Mouse (Mus musculus): Measurements from ENCODE around the gene Glipr2. TPM values are rescaled to one million over a fixed set of nuclear protein-coding genes. Genes with fewer than 3 reads are reported as not detected.

Gene Glipr2
- polyA plus RNA-seq (2014; fragmentation: Illumina TruSeq; extraction: RNeasy Lipid Tissue Mini Kit (QIAGEN cat#74804); ENCODE audit: low read depth, low replicate concordance) = 2.2 TPM

GRCm38 (mm10) chr4:43957292-43957845 is at the start of gene Glipr2:
TSS of gene Glipr2 (plus strand) at chr4:43957401.

DNA sequence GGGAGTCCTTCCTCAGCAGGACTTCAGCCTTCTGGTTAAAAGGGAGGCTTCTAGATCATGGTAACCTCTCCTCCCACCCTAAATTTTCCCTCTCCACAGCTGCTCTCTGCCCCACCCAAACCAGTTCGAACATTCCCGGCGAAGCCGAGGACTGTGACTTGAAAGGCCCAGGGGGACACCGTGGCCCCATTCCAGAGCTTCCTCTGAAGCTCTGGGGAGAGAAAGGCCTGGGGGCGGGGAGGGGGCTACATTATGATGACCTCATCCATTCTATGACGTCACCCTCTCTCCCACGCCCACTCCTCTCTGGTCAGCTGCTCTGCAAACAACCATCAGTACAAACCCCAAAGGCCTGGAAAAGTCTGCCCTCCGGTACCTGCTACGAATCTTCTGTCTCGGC is 26.0 kb downstream of the Glipr2 start, which contains the start of gene Ccin:
Gene Ccin (plus strand): TSS at position 303 of the 400 bp plus-strand sequence.

GRCm38 (mm10) chr4:44004126-44004525 is 46.9 kb downstream of the Glipr2 start, which contains the start of gene Clta:
TSS of gene Clta (plus strand) at chr4:44004452.

Other genes with a start within 250 kb of the Glipr2 start
- gene Olfr71, start 247.1 kb upstream of the Glipr2 start, polyA plus RNA-seq (2014; fragmentation: Illumina TruSeq; extraction: RNeasy Lipid Tissue Mini Kit (QIAGEN cat#74804); ENCODE audit: low read depth, low replicate concordance) = not detected
- not detected for gene Hrct1, start 230.2 kb upstream of the Glipr2 start, polyA plus RNA-seq (2014; fragmentation: Illumina TruSeq; extraction: RNeasy Lipid Tissue Mini Kit (QIAGEN cat#74804); ENCODE audit: low read depth, low replicate concordance)
- gene Spaar, start 227.4 kb upstream of the Glipr2 start, polyA plus RNA-seq (2014; fragmentation: Illumina TruSeq; extraction: RNeasy Lipid Tissue Mini Kit (QIAGEN cat#74804); ENCODE audit: low read depth, low replicate concordance) = not detected
- not detected for gene Olfr159, start 186.4 kb upstream of the Glipr2 start, polyA plus RNA-seq (2014; fragmentation: Illumina TruSeq; extraction: RNeasy Lipid Tissue Mini Kit (QIAGEN cat#74804); ENCODE audit: low read depth, low replicate concordance)
- not detected for gene Olfr156, start 133.5 kb upstream of the Glipr2 start, polyA plus RNA-seq (2014; fragmentation: Illumina TruSeq; extraction: RNeasy Lipid Tissue Mini Kit (QIAGEN cat#74804); ENCODE audit: low read depth, low replicate concordance)
- not detected for gene Olfr157, start 117.2 kb upstream of the Glipr2 start, polyA plus RNA-seq (2014; fragmentation: Illumina TruSeq; extraction: RNeasy Lipid Tissue Mini Kit (QIAGEN cat#74804); ENCODE audit: low read depth, low replicate concordance)
- gene Olfr155, start 105.8 kb upstream of the Glipr2 start, polyA plus RNA-seq (2014; fragmentation: Illumina TruSeq; extraction: RNeasy Lipid Tissue Mini Kit (QIAGEN cat#74804); ENCODE audit: low read depth, low replicate concordance) = not detected
- gene Reck, start 81.9 kb upstream of the Glipr2 start, polyA plus RNA-seq (2014; fragmentation: Illumina TruSeq; extraction: RNeasy Lipid Tissue Mini Kit (QIAGEN cat#74804); ENCODE audit: low read depth, low replicate concordance) = 2.9 TPM
- not detected for gene Ccin, start 26.1 kb downstream of the Glipr2 start, polyA plus RNA-seq (2014; fragmentation: Illumina TruSeq; extraction: RNeasy Lipid Tissue Mini Kit (QIAGEN cat#74804); ENCODE audit: low read depth, low replicate concordance)
- gene Clta, start 47.1 kb downstream of the Glipr2 start, polyA plus RNA-seq (2014; fragmentation: Illumina TruSeq; extraction: RNeasy Lipid Tissue Mini Kit (QIAGEN cat#74804); ENCODE audit: low read depth, low replicate concordance) = 52.0 TPM
- 60.7 TPM for gene Gne, start 126.8 kb downstream of the Glipr2 start, polyA plus RNA-seq (2014; fragmentation: Illumina TruSeq; extraction: RNeasy Lipid Tissue Mini Kit (QIAGEN cat#74804); ENCODE audit: low read depth, low replicate concordance)

All from liver, adult 10 weeks (tissue).